Mouse (Mus musculus): ENCODE measurements around the gene Smarcd1.

The Smarcd1 gene

DNA sequence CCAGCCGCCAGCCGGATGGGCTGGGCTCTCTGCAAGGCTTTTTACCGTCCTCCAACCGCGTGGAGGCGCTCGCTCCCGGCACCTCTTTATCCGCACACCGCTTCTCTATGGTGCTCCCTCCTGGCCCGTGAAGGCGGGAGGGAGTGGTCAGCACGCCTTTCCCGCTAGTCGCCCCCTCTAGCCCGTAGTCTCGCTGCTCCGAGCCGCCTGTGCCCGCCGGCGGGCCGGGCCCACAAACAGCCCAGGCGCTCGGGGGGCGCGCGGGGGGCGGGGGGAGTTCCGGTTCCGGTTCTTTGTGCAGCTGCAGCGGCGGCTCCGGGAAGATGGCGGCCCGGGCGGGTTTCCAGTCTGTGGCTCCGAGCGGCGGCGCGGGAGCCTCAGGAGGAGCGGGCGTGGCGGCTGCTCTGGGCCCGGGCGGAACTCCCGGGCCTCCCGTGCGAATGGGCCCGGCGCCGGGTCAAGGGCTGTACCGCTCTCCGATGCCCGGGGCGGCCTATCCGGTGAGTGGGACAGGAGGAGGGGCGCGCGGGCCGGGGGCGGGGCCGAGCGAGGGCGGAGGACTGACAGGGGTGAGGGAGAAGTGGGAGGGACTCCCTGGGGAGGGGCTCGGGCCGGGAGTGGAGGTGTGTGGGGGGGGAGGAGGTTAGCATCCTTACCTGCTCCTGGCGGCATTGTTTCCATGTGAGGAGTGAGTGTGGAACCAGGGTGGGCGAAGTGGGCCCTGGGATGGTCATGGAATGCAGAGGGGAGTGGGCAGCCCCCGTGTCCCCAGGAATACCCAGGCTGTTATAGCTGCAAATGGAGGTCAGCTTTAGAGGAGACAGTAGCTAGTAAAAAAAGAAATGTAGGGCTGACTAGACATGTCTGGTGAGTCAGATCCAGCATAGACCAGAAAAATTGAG is at the start of gene Smarcd1:
Gene Smarcd1 (plus strand): TSS at position 131 of the 902 bp plus-strand sequence.
- DNase-seq (ENCODE audit: low read depth, low spot score): peak; percentile 98

GRCm38 (mm10) chr15:99653291-99653690 is 48.6 kb upstream of the Smarcd1 start:
- no peak for DNase-seq (ENCODE audit: low read depth, low spot score)

DNA sequence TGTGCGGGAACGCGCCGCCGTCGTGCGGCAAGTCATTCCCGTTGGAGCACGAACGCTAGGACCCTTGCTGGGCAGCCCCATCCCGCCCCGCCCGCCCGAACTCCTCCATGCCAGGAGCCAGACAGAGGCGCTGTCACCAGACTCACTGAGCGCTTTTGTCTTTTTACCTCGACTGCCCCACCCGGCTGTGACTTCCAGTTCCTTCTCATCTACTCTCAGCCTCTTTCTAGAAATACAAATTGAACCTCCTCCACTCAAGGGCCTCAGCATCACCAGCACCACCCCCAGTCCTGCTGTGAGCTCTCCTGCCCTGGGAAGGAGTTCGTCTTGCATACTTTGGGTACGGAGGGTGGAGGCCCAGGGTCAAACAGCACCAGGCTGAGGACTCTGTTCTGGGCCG is 48.1 kb upstream of the Smarcd1 start:
- DNase-seq (ENCODE audit: low read depth, low spot score): no peak

GRCm38 (mm10) chr15:99655956-99656355 is 46.0 kb upstream of the Smarcd1 start:
- DNase-seq (ENCODE audit: low read depth, low spot score): no peak

- DNase-seq (ENCODE audit: low read depth, low spot score): no peak
These were observed 43.5 kb upstream of the Smarcd1 start for GRCm38 (mm10) chr15:99658437-99658836.

DNA sequence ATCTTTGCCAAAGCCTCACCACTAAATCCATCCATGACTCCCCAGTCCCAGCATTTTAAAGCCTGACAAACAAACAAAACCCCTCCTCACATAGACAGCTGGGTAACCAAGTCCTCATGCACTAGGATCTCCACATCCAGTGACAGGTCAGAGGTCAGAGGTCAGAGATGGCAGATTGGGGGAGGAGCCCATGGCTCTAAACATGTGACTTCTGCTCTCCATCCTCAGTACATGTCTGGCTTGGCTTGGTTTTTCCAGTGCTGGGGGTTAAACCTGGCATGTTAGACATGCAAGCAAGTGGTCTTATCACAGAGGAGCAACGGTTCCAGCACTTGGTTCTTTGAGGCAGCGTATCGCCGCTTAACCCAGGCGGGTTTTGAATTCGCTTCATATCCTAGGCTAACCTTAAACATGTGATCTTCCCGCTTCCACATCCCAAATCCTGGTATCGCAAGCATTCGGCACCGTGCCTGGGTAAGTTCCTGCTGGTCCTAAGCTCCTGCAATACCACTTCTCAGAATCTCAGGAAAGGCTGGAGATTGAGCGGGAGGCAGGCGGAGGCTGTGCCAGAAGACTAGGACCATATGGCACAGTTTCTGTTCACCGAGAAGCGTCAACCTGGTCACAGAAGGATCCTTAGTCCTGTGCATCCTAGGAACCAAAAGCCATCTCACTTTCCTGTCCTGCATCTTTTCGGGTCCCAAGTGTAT is 40.7 kb upstream of the Smarcd1 start:
- no peak for DNase-seq (ENCODE audit: low read depth, low spot score)

- DNase-seq (ENCODE audit: low read depth, low spot score): no peak
These were observed 39.6 kb upstream of the Smarcd1 start for GRCm38 (mm10) chr15:99662371-99662770.

DNA sequence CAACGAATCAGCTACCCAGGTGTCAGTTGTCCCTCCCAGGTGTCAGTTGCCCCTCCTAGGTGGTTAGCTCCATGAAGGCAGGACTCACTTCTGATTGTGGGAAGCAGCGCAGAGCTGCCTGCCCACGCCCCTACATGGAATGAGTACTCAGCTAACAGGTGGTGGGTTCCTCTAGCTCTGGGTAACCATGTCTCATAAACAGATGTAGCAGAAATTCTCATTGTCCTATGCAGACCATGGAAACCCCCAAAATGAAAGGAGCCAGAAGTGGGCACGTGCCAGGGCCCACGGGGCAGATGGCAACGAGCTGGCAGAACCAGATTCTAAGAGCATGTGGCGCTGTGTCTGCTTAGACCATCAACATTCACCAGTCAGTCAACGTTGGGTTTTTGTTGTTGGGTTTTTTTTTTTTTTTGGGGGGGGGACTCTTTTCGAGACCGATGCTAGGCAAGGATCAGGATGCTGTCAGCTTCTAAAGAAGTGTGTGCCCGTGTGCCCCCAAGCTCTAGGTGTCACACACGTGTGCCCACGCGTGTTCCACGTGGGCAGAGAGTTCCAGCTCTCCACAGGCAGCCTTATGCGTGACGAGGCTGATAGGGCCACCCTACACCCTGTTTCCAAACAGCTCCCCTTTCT is 37.8 kb upstream of the Smarcd1 start:
- no peak for DNase-seq (ENCODE audit: low read depth, low spot score)

DNA sequence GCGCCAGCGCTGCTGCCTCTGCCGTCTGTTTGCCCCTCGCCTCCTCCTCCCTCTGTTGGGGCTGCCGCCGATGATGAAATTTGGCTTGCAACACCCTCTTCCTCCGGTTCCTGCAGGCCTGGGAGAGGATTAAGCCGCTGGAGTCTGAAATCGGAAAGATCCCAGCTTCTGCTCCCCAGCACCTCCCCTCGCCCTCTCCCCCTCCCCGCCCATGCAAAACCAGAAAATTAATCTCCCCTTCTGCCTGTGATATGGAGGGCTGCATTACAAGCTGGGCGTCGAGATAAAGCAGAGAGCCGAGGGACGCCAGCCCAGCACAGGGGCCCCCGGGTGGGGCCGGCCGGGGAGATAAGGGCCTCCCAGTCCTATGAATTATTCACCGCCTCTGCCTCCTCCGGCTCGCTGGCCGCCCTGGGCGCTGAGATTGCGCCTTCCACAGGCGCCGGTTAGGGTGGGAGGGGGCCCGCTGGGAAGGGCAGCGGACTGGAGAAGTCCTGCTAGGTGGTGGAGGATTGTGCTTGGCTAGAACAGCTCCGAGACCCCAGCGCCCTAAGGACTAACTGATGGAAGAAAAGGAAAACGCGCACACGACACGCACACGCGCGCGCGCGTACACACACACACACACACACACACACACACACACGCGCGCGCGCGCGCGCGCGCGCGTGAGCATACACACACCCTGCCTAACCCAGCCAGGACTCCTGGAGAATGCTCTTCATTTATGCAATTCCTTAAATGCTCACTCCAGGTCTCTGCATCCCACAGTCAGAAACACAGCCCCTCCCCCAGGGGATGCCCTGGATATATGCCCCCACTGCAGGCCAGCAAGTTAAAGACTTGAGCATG is 37.1 kb upstream of the Smarcd1 start:
- DNase-seq (ENCODE audit: low read depth, low spot score): peak; percentile 52

DNA sequence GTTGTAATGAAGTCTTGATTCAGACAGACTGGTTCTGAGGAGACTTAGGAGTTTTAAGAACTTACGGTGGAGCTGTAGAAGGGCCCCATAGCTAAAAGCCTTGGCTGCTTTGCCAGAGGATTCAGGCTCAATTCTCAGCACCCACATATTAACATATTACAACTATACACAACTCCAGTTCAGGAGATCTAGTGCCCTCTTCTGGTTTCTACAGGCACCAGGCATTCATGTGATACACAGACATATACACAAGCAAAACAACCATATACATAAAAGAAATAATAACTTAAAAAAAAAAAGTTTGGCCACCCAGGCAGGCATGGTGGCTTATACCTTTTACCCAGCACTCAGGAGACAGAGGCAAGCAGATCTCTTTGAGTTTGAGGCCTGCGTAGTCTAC is 34.4 kb upstream of the Smarcd1 start:
- DNase-seq (ENCODE audit: low read depth, low spot score): no peak

DNA sequence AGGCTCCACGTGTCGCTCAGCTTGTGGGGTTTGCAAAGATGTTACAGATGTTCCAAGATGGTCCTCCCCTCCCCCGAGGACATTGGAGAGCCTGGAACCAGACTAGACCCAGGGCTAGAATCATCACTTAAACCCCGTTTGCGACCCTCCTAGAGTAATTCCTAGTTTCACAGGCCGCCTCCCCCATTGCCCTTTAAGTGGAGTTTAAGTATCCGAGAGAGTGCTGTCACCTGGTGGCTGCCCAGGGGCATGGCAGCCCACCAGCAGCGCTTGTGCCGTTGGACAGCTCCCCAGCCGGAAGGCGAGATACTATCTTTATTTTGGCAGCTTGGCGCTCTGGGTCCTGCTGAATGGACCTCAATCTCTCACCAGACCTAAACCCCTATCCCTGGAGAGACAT is 33.0 kb upstream of the Smarcd1 start:
- peak; percentile 82 for DNase-seq (ENCODE audit: low read depth, low spot score)

- DNase-seq (ENCODE audit: low read depth, low spot score): no peak
These were observed 32.5 kb upstream of the Smarcd1 start for GRCm38 (mm10) chr15:99669392-99669791.

GRCm38 (mm10) chr15:99670154-99670821 is 31.6 kb upstream of the Smarcd1 start, which contains the start of gene Asic1:
Gene Asic1 (plus strand): TSS chr15:99670368.
- peak; percentile 61 for DNase-seq (ENCODE audit: low read depth, low spot score)

GRCm38 (mm10) chr15:99670964-99671670 is 30.8 kb upstream of the Smarcd1 start:
- no peak for DNase-seq (ENCODE audit: low read depth, low spot score)

- DNase-seq (ENCODE audit: low read depth, low spot score): no peak
These were observed 30.1 kb upstream of the Smarcd1 start for GRCm38 (mm10) chr15:99671783-99672182.

DNA sequence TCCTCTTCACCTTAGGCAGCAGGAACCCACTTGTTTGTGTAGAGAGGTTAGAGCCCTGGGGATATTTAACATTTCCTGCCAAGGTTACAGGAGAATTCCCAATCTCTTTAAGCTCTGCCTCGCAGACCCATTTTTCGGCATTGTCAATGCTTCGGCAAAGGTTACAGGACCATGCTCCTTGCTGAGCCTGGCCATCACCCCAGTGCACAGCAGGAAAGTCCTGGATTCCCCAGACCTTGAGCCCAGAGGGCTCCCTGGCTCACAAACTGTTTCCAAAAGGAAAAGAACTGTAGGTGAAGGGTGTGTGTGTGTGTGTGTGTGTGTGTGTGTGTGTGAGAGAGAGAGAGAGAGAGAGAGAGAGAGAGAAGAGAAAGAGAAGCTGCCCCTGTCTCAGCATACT is 27.1 kb upstream of the Smarcd1 start:
- no peak for DNase-seq (ENCODE audit: low read depth, low spot score)

DNA sequence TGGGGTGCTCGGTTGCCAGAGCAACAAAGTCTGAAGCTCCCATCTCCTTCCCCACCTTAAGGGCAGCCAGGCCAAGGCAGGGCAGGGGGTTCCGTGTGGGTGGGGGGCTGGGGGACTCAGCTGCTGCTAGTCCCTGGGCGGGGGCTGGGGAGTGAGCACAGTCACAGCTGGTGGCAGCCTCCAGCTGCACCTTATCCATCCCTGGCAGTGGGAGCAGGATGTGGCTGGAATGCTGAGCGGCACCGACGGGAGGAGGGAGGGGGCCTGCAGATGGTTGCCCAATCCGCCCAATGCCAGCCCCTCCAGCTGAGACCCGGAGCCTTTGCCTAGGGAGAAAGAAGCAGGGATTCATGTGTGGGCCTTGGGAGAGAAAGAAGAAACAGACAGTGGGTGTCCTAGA is 24.8 kb upstream of the Smarcd1 start:
- DNase-seq (ENCODE audit: low read depth, low spot score): no peak

DNA sequence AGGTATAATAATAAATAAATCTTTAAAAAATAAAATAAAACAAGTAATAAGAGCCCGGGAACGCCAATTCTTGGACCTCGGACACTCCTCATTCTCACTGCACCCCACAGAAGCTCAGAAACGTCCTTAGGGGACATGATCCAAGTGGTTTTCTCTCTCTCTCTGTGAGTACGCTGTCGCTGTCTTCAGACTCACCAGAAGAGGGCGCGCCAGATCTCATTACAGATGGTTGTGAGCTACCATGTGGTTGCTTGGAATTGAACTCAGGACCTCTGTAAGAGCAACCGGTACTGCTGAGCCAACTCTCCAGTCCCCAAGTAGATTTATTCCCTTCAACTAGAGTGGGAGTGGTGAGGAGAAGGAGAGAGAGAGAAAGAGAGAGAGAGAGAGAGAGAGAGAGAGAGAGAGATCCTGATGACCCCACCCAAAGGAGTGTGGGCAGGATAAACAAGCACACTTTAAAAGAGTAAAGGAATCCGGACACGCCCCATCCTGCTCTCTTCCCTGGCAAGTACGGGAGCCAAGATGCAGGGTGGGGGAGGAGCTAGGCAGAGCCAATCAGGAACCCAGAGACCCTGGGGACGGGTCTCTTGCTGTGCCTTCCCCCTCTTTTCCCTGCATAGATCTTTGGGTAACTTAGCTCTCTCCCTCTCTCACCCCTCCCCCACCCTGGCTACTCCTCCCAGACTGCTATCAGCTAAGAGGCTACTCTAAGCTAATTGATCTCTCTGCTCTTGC is 23.7 kb upstream of the Smarcd1 start:
- peak; percentile 65 for DNase-seq (ENCODE audit: low read depth, low spot score)

DNA sequence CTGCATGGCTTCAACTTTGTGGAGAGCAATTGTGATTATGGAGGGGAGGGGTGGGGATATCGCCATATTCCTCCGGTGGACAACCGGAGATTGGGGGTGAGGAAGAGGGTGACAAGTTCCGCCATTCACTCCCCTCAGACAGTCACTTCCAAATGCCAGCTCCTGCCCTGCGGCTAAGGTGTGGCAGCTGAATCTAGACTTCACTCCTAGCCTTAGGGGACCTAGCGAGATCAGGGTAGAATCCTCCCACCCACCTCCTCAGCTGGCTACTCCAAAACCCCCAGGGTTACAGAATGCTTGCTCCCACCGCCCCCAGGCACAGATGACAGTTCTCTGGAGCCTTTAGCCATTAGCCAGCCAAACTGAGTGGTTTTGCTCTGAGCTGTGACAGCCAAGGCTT is 22.9 kb upstream of the Smarcd1 start:
- DNase-seq (ENCODE audit: low read depth, low spot score): no peak
